Mouse (Mus musculus) liver, postnatal 0 days (tissue): ENCODE results near the gene Sys1. TPM values are rescaled to one million over a fixed set of nuclear protein-coding genes. Genes with fewer than 3 reads are reported as not detected.

Source experiments
- ATAC-seq: fragments of 200-750 bp; cut with Nextera tagmentation; 2 replicates; pipeline ENCODE4 v1.8.0; 2017; ENCODE audit warnings: mild to moderate bottlenecking, moderate library complexity
- DNase-seq: peaks from one replicate; pipeline ENCODE4 v3.0.0-alpha.2; 2016
- H3K27ac ChIP-seq: fragments of 300-500 bp; sonication (generic); 2 replicates; pipeline ENCODE4 v1.5.1; 2014; ENCODE audit warnings: antibody characterized with exemption, moderate library complexity, mild to moderate bottlenecking, low read depth
- H3K27me3 ChIP-seq: fragments of 300-500 bp; sonication (generic); 2 replicates; pipeline ENCODE4 v1.6.1; 2014; ENCODE audit warnings: low read length, control low read depth, mixed read lengths; ENCODE audit not compliant: insufficient read depth
- H3K36me3 ChIP-seq: fragments of 300-500 bp; sonication (generic); replicated peaks from 2 replicates; pipeline ENCODE4 v1.6.1; 2014; ENCODE audit warnings: mild to moderate bottlenecking, control low read depth, low read length, moderate library complexity, mixed read lengths; ENCODE audit not compliant: insufficient read depth
- H3K4me1 ChIP-seq: fragments of 300-500 bp; sonication (generic); 2 replicates; pipeline ENCODE4 v1.6.1; 2014; ENCODE audit warnings: antibody characterized with exemption, mild to moderate bottlenecking, control low read depth; ENCODE audit not compliant: insufficient read depth
- H3K4me2 ChIP-seq: fragments of 300-500 bp; sonication (generic); 2 replicates; pipeline ENCODE4 v1.6.1; 2014; ENCODE audit warnings: low read depth, mild to moderate bottlenecking, low read length, moderate library complexity, mixed read lengths
- H3K4me3 ChIP-seq: fragments of 300-500 bp; sonication (generic); 2 replicates; pipeline ENCODE4 v1.5.1; 2014; ENCODE audit warnings: low read depth, low read length
- H3K9ac ChIP-seq: fragments of 300-500 bp; sonication (generic); replicated peaks from 2 replicates; pipeline ENCODE4 v1.6.1; 2014; ENCODE audit warnings: mild to moderate bottlenecking, moderate library complexity
- H3K9me3 ChIP-seq: fragments of 300-500 bp; sonication (generic); 2 replicates; pipeline ENCODE4 v1.6.1; 2016; ENCODE audit warnings: mild to moderate bottlenecking, control low read depth, low read length, mixed read lengths
- CTCF ChIP-seq: sonication (generic); IDR thresholded peaks from 2 replicates; pipeline ENCODE4 v1.5.1; 2016; ENCODE audit warnings: antibody characterized with exemption, low read depth
- EP300 ChIP-seq: IDR thresholded peaks from 2 replicates; pipeline ENCODE4 v1.6.1; 2016; ENCODE audit warnings: antibody characterized with exemption, low read depth, mild to moderate bottlenecking
- WGBS: fragments of 180-500 bp; shearing (Covaris S2); extraction: QIAGEN DNeasy Blood & Tissue Kit; methylation state at CpG from one replicate; pipeline ENCODE4 v1.1.7; 2014; ENCODE audit not compliant: insufficient replicate concordance; 5-methylcytosine and 5-hydroxymethylcytosine counted together
- polyA plus RNA-seq: library from polyadenylated mRNA; unstranded; fragments of >200 nt; fragmentation: Nextera tagmentation; extraction: Ambion mirVana; gene quantifications from 2 replicates; pipeline ENCODE4 v1.2.1, GENCODE M21; 2015

Sys1 gene
- polyA plus RNA-seq, 1 experiment from 2014 or later: 43.5 TPM

- no peak for TF ChIP-seq CTCF
- TF ChIP-seq EP300: no peak; the same call in 1 of the 2 replicates
- peak; percentile 97 for ATAC-seq
- Histone ChIP-seq H3K27ac (peak within 1 kb of the TSS; percentile 65), H3K4me3 (peak within 1 kb of the TSS; percentile 70), H3K27me3 (no peaks in the 10 kb centered on the region), H3K9ac (peak within 1 kb of the TSS; percentile 61), H3K4me1 (peaks cover 16% of the 10 kb centered on the region), H3K4me2 (peak within 1 kb of the TSS; percentile 87), H3K9me3 (no peaks in the 10 kb centered on the region), H3K36me3 (peaks cover 18% of the 10 kb centered on the region)
- WGBS: 4% methylated on average over 43 of the region's 43 CpGs
- peak; percentile 89 for DNase-seq
These were observed 40.3 kb downstream of the Sys1 start, which contains the start of gene Pigt for GRCm38 (mm10) chr2:164496847-164497690. Gene Pigt (plus strand): TSS chr2:164497520.

DNA sequence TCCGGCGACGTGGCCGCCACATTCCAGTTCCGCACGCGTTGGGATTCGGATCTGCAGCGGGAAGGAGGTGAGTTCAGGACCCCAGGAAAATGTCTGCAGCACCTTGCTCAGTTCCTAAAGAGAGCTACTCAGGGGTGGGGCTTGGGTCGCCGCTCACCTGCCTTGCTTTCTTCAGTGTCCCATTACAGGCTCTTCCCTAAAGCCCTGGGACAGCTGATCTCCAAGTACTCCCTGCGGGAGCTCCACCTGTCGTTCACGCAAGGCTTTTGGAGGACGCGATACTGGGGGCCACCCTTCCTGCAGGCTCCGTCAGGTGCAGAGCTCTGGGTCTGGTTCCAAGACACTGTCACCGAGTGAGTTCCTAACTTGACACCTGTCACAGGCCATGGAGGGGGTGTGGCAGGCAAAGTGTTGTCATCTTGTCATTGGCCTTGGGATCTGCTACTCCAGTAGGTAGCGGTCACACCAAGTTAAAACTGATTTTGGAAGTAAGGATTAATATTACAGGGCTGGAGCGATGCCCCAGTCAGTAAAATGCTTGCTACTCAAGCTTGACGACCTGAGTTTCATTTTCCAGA, 41.0 kb downstream of the Sys1 start:
- peaks cover 16% of the 10 kb centered on the region for H3K4me1 ChIP-seq
- no peaks in the 10 kb centered on the region for H3K27me3 ChIP-seq
- 6% methylated on average over 21 of the region's 21 CpGs for WGBS
- ATAC-seq (peak; percentile 28), DNase-seq (peak; percentile 32)
- TF ChIP-seq CTCF: no peak
- no peak for TF ChIP-seq EP300
- no peak overlapping the region for H3K27ac ChIP-seq
- peak overlapping the region; percentile 70 for H3K4me3 ChIP-seq
- H3K36me3 ChIP-seq: peaks cover 25% of the 10 kb centered on the region
- no peaks in the 10 kb centered on the region for H3K9me3 ChIP-seq
- peak overlapping the region; percentile 61 for H3K9ac ChIP-seq
- H3K4me2 ChIP-seq: peak overlapping the region; percentile 87

- Histone ChIP-seq H3K27ac (no peak overlapping the region), H3K9me3 (peaks cover 7% of the 10 kb centered on the region), H3K27me3 (no peaks in the 10 kb centered on the region), H3K9ac (no peak overlapping the region), H3K4me3 (no peak overlapping the region), H3K4me2 (no peak overlapping the region), H3K4me1 (peaks cover 16% of the 10 kb centered on the region), H3K36me3 (peaks cover 38% of the 10 kb centered on the region)
- no peak for TF ChIP-seq EP300
- peak; percentile 30 for TF ChIP-seq CTCF
- no peak for DNase-seq
- ATAC-seq: no peak
- WGBS: 63% methylated on average over 5 of the region's 5 CpGs
These were observed 42.6 kb downstream of the Sys1 start for GRCm38 (mm10) chr2:164499317-164499716.

GRCm38 (mm10) chr2:164500511-164500910, 43.7 kb downstream of the Sys1 start:
- peaks cover 48% of the 10 kb centered on the region for H3K36me3 ChIP-seq
- no peak for TF ChIP-seq CTCF
- no peak for TF ChIP-seq EP300
- 90% methylated on average over 7 of the region's 7 CpGs for WGBS

GRCm38 (mm10) chr2:164504919-164505318, 48.2 kb downstream of the Sys1 start:
- H3K4me1 ChIP-seq: no peaks in the 10 kb centered on the region

More at GRCm38 (mm10) chr2:164500511-164500910, 43.7 kb downstream of the Sys1 start:
- ATAC-seq: no peak
- no peak overlapping the region for H3K4me2 ChIP-seq
- H3K9ac ChIP-seq: no peak overlapping the region
- H3K4me3 ChIP-seq: no peak overlapping the region
- H3K9me3 ChIP-seq: peaks cover 10% of the 10 kb centered on the region
- no peak overlapping the region for H3K27ac ChIP-seq
- no peak for DNase-seq
- no peaks in the 10 kb centered on the region for H3K27me3 ChIP-seq
- H3K4me1 ChIP-seq: peaks cover 16% of the 10 kb centered on the region

More at GRCm38 (mm10) chr2:164504919-164505318, 48.2 kb downstream of the Sys1 start:
- H3K9ac ChIP-seq: no peak overlapping the region
- peak; percentile 9; the same call in 1 of the 2 replicates for TF ChIP-seq CTCF
- TF ChIP-seq EP300: no peak
- H3K4me3 ChIP-seq: no peak overlapping the region
- H3K4me2 ChIP-seq: no peak overlapping the region
- H3K27ac ChIP-seq: peak overlapping the region; percentile 66; the same call in 1 of the 2 replicates
- H3K27me3 ChIP-seq: no peaks in the 10 kb centered on the region
- peaks cover 10% of the 10 kb centered on the region for H3K9me3 ChIP-seq
- ATAC-seq (no peak), DNase-seq (no peak)
- 88% methylated on average over 3 of the region's 3 CpGs for WGBS
- H3K36me3 ChIP-seq: peaks cover 51% of the 10 kb centered on the region
